Comparison of ENCODE assay signal across 10 mouse cellular contexts in the genomic region with DNA sequence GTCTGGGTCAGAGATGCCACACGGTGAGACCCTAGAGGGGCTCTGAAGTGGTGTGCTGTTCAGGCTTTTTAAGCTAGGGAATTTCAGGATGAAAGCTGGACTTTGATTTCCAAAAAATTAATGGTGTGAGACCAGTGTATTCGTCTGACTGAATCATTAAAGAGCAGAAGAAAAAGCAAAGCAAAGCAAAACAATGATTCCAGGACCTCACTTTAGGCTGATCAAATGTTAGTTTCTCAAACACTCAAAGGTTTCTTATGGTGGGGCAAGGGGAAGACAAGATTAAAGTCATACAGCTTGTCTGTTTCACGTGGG.
DNase-seq lines count a peak whose midpoint lies in the region; ATAC-seq and TF ChIP-seq lines count a peak whose summit lies in the region.
"Had no signal": no experiment of that assay in that cellular context is flagged by ENCODE, and none has a peak within 500 bp of the region (broad histone marks: within the 10 kb centered on the region; RNA-seq: fewer than 3 reads in every experiment).

No protein-coding gene starts in this region.

- peak overlapping the region; percentile 53 for H3K4me2 ChIP-seq in intestine, embryonic 14.5 days (ENCODE audit: low read length)
- H3K4me2 ChIP-seq in midbrain, embryonic 15.5 days = peak overlapping the region; percentile 53

- H3K27me3 ChIP-seq in kidney, adult 2 months (replicated peaks; ENCODE audit: control insufficient read depth, insufficient read depth, low read length) = no peaks in the 10 kb centered on the region
- no peaks in the 10 kb centered on the region for H3K27me3 ChIP-seq in embryonic facial prominence, embryonic 10.5 days (replicated peaks; ENCODE audit: low read depth, poor library complexity, severe bottlenecking)
- no peaks in the 10 kb centered on the region for H3K27me3 ChIP-seq in intestine, embryonic 14.5 days (replicated peaks; ENCODE audit: control insufficient read depth, insufficient read depth, low read length)
- no peaks in the 10 kb centered on the region for H3K27me3 ChIP-seq in midbrain, embryonic 15.5 days (replicated peaks)

- TF ChIP-seq CTCF in kidney, adult 2 months (conservative IDR thresholded peaks at IDR 0.05; ENCODE audit: insufficient read depth, insufficient read length, low read depth, low read length) = no peak

- H3K27ac ChIP-seq in kidney, adult 2 months (ENCODE audit: insufficient read depth, low read depth, low read length) = peak overlapping the region; percentile 100
- peak overlapping the region; percentile 87 for H3K27ac ChIP-seq in embryonic facial prominence, embryonic 10.5 days (replicated peaks)
- peak overlapping the region; percentile 68 for H3K27ac ChIP-seq in intestine, embryonic 14.5 days (ENCODE audit: low read depth)
- 0 out of 2 replicates have a peak overlapping the region, but pooled peaks have one; percentile 41 for H3K27ac ChIP-seq in midbrain, embryonic 15.5 days

- peaks cover 47% of the 10 kb centered on the region for H3K4me1 ChIP-seq in kidney, adult 2 months (ENCODE audit: control insufficient read depth, insufficient read depth, low read length)
- peaks cover 41% of the 10 kb centered on the region for H3K4me1 ChIP-seq in embryonic facial prominence, embryonic 10.5 days
- peaks cover 35% of the 10 kb centered on the region for H3K4me1 ChIP-seq in intestine, embryonic 14.5 days (replicated peaks; ENCODE audit: control insufficient read depth, insufficient read depth, low read length)
- H3K4me1 ChIP-seq in midbrain, embryonic 15.5 days = peaks cover 21% of the 10 kb centered on the region

- no peaks in the 10 kb centered on the region for H3K9me3 ChIP-seq in embryonic facial prominence, embryonic 10.5 days
- no peaks in the 10 kb centered on the region for H3K9me3 ChIP-seq in intestine, embryonic 14.5 days (ENCODE audit: control insufficient read depth, low read length)
- H3K9me3 ChIP-seq in midbrain, embryonic 15.5 days = no peaks in the 10 kb centered on the region

- ATAC-seq in intestine, embryonic 14.5 days (replicated peaks; ENCODE audit: low FRiP score, low TSS enrichment, low read depth) = no peak
- no peak for ATAC-seq in midbrain, embryonic 15.5 days (replicated peaks)

- peak; percentile 80 for DNase-seq in kidney, adult 2 months
- no peak for DNase-seq in kidney, adult 11 months
- DNase-seq in embryonic facial prominence, embryonic 10.5 days (ENCODE audit: low spot score) = no peak
- DNase-seq in intestine, embryonic 14.5 days (ENCODE audit: low spot score) = no peak
- no peak for DNase-seq in left cerebral cortex, postnatal 25 days (ENCODE audit: low spot score in 2 of 2)
- DNase-seq in layer of hippocampus, postnatal 14 days (ENCODE audit: low spot score in 2 of 2) = no peak
- no peak for DNase-seq in gastrocnemius, adult 8-10 months (ENCODE audit: low spot score in 2 of 2)
- DNase-seq: thymus, postnatal 25 days had no signal

- H3K9ac ChIP-seq in intestine, embryonic 14.5 days (ENCODE audit: low read length) = peak overlapping the region; percentile 52
- peak overlapping the region; percentile 1; the same call in 1 of the 2 replicates for H3K9ac ChIP-seq in midbrain, embryonic 15.5 days

- TF ChIP-seq POLR2A in kidney, adult 2 months (IDR thresholded peaks at IDR 0.05; ENCODE audit: low read depth, low read length) = no peak

- WGBS in kidney, adult 2 months = 8% methylated on average over 3 of the region's 3 CpGs
- 7% methylated on average over 3 of the region's 3 CpGs for WGBS in embryonic facial prominence, embryonic 10.5 days
- WGBS in intestine, embryonic 14.5 days = 8% methylated on average over 3 of the region's 3 CpGs
- WGBS in midbrain, embryonic 15.5 days = 7% methylated on average over 3 of the region's 3 CpGs

- H3K4me3 ChIP-seq in kidney, adult 2 months (ENCODE audit: insufficient read depth, low read depth, low read length) = peak overlapping the region; percentile 54
- peak overlapping the region; percentile 57 for H3K4me3 ChIP-seq in embryonic facial prominence, embryonic 10.5 days
- H3K4me3 ChIP-seq in intestine, embryonic 14.5 days (ENCODE audit: low read depth, low read length) = peak overlapping the region; percentile 31
- peak overlapping the region; percentile 25 for H3K4me3 ChIP-seq in midbrain, embryonic 15.5 days

- H3K36me3 ChIP-seq in kidney, adult 2 months (ENCODE audit: control insufficient read depth, insufficient read depth, low read length) = no peaks in the 10 kb centered on the region
- no peaks in the 10 kb centered on the region for H3K36me3 ChIP-seq in embryonic facial prominence, embryonic 10.5 days (replicated peaks)
- no peaks in the 10 kb centered on the region for H3K36me3 ChIP-seq in intestine, embryonic 14.5 days (ENCODE audit: control insufficient read depth, insufficient read depth, low read length)
- no peaks in the 10 kb centered on the region for H3K36me3 ChIP-seq in midbrain, embryonic 15.5 days (replicated peaks)
- H3K36me3 ChIP-seq: G1E had no signal

- intact Hi-C loops in left cerebral cortex, postnatal 25 days (cut with DNase I) = no loop called here

Comparison
In these comparisons a context has a peak if more than half of its experiments do, and no peak if none do; other contexts are left out.
1. H3K27ac ChIP-seq: peak in every context shown above with its lines; median percentile 100 in kidney, adult 2 months; 87 in embryonic facial prominence, embryonic 10.5 days; 68 in intestine, embryonic 14.5 days; 41 in midbrain, embryonic 15.5 days.